Mouse (Mus musculus) liver, adult 2 months (tissue): ENCODE data around the gene Ldhc. TPM values are rescaled to one million over a fixed set of nuclear protein-coding genes. Genes with fewer than 3 reads are reported as not detected.
A peak's percentile ranks its signal among the peaks of the same experiment; 100 is the strongest.

Experiments used
- DNase-seq: peaks from one replicate; pipeline ENCODE4 v3.0.0-alpha.2; 2011; ENCODE audit warnings: low read depth, low spot score; ENCODE audit errors: extremely low read depth
- H3K27ac ChIP-seq: fragments of 200-500 bp; replicated peaks from 2 replicates; pipeline ENCODE4 v1.5.1; 2012; ENCODE audit warnings: low read depth, mild to moderate bottlenecking, control low read depth, inconsistent platforms, low read length; ENCODE audit not compliant: insufficient read depth
- H3K27me3 ChIP-seq: fragments of 200-500 bp; 2 replicates; pipeline ENCODE4 v1.6.1; 2012; ENCODE audit warnings: mild to moderate bottlenecking, moderate library complexity, low read length, inconsistent platforms; ENCODE audit not compliant: control insufficient read depth, insufficient read depth
- H3K36me3 ChIP-seq: fragments of 200-500 bp; 2 replicates; pipeline ENCODE4 v1.6.1; 2012; ENCODE audit warnings: low read length, inconsistent platforms; ENCODE audit not compliant: control insufficient read depth, insufficient read depth
- H3K4me1 ChIP-seq: fragments of 200-500 bp; 2 replicates; pipeline ENCODE4 v1.6.1; 2011; ENCODE audit warnings: low read length; ENCODE audit not compliant: control insufficient read depth, insufficient read depth
- H3K4me3 ChIP-seq: fragments of 200-500 bp; 2 replicates; pipeline ENCODE4 v1.5.1; 2011; ENCODE audit warnings: low read depth, mild to moderate bottlenecking, control low read depth, low read length, moderate library complexity; ENCODE audit not compliant: insufficient read depth
- H3K79me2 ChIP-seq: fragments of 200-500 bp; 2 replicates; pipeline ENCODE4 v1.6.1; 2012; ENCODE audit warnings: inconsistent platforms, mild to moderate bottlenecking, low read length, moderate library complexity; ENCODE audit not compliant: control insufficient read depth, insufficient read depth
- H3K9ac ChIP-seq: fragments of 200-500 bp; 2 replicates; pipeline ENCODE4 v1.6.1; 2012; ENCODE audit warnings: low read depth, mild to moderate bottlenecking, control low read depth, inconsistent platforms, low read length
- CTCF ChIP-seq: fragments of 200-500 bp; IDR thresholded peaks from 2 replicates; pipeline ENCODE4 v1.5.1; 2011; ENCODE audit warnings: low read depth, low read length, control low read depth
- POLR2A ChIP-seq: fragments of 200-500 bp; IDR thresholded peaks from 2 replicates; pipeline ENCODE4 v1.6.1; 2011; ENCODE audit warnings: low read length, control low read depth; ENCODE audit not compliant: insufficient read depth; ENCODE audit errors: extremely low read depth
- WGBS: fragments of 180-500 bp; shearing (Covaris S2); methylation state at CpG from one replicate; pipeline ENCODE4 v1.1.7; 2018; 5-methylcytosine and 5-hydroxymethylcytosine counted together
- polyA plus RNA-seq: library from polyadenylated mRNA; depleted of rRNA; stranded (reverse); fragments of >200 nt; gene quantifications from 2 replicates; pipeline ENCODE4 v1.2.3, GENCODE M21; 2012
- total RNA-seq: library from RNA; depleted of rRNA; stranded (reverse); fragments of >200 nt; gene quantifications from 2 replicates; pipeline ENCODE4 v1.2.3, GENCODE M21; 2014

Gene Ldhc
- total and polyA plus RNA-seq, 2 experiments = not detected

DNA sequence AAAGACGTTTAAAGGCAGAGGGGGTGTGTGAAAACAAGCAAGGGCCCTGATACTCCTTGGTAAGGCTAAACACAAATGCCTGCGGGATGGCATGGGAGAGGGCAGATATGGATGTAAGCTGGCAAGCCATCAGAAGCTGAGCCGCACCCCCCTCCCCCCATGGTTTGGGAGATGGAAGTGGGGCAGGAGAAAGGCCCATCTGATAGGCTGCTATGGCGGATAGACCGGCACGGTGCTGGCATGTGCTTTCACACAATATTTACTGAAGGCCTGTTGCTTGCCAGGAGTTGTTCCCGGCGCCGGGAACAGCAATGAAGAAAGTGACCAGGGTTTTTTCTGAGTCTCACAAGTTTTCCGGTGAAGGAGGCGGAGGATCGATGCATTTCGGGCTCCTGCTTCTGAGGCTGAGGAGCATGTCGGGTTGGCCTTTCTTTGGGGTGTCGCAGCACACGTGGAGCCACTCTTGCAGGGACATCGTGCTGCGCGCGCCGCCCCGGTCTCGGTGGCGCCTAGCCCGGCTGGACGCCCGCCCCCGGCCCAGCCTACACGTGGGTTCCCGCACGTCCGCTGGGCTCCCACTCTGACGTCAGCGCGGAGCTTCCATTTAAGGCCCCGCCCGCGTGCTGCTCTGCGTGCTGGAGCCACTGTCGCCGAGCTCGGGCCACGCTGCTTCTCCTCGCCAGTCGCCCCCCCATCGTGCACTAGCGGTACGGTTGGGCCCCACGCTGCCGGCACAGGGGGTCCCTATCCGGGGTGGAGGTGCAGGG lies 15.6 kb upstream of the Ldhc start:
- Histone ChIP-seq H3K4me1 (peaks cover 29% of the 10 kb centered on the region), H3K36me3 (peaks cover 25% of the 10 kb centered on the region), H3K9ac (peak overlapping the region; percentile 95), H3K4me3 (peak overlapping the region; percentile 89), H3K79me2 (peaks cover 11% of the 10 kb centered on the region; the same call in 1 of the 2 replicates), H3K27me3 (no peaks in the 10 kb centered on the region), H3K27ac (peak overlapping the region; percentile 95)
- TF ChIP-seq POLR2A = peak; percentile 99
- TF ChIP-seq CTCF = no peak
- WGBS = under 1% methylated on average over 51 of the region's 51 CpGs
- peak; percentile 93 for DNase-seq

DNA sequence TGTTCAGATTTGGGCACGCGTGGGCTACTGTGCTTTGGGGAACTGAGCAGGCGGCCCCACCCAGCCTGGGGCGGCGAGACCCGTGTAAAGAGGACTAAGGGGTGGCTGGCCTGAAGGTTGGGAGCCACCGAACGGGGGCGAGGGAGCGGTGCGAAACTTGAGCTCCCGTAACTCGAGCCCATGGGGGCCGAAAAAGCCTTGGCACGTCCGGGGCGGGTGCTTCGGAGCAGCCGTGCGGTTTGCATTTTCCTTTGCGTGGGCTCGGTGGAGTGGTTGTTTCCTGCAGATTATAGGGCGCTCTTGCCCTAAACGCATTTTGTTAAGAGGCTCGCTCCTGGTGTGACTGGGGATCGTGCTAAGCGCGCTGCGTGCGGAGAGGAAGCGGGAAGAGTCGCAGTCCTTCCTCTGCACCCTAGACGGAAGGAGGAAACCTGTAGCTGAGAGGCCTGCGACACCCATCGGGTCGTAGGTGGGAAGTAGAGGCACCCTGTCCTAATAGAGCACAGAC lies 15.0 kb upstream of the Ldhc start:
- DNase-seq = no peak
- under 1% methylated on average over 36 of the region's 36 CpGs for WGBS
- peaks cover 11% of the 10 kb centered on the region; the same call in 1 of the 2 replicates for H3K79me2 ChIP-seq
- peak overlapping the region; percentile 95 for H3K9ac ChIP-seq
- peak overlapping the region; percentile 95 for H3K27ac ChIP-seq
- peaks cover 26% of the 10 kb centered on the region for H3K4me1 ChIP-seq
- TF ChIP-seq POLR2A (0 out of 2 replicates have a peak, but pooled peaks have one; percentile 24), CTCF (no peak)
- no peaks in the 10 kb centered on the region for H3K27me3 ChIP-seq
- peak overlapping the region; percentile 89 for H3K4me3 ChIP-seq
- H3K36me3 ChIP-seq = peaks cover 29% of the 10 kb centered on the region

DNA sequence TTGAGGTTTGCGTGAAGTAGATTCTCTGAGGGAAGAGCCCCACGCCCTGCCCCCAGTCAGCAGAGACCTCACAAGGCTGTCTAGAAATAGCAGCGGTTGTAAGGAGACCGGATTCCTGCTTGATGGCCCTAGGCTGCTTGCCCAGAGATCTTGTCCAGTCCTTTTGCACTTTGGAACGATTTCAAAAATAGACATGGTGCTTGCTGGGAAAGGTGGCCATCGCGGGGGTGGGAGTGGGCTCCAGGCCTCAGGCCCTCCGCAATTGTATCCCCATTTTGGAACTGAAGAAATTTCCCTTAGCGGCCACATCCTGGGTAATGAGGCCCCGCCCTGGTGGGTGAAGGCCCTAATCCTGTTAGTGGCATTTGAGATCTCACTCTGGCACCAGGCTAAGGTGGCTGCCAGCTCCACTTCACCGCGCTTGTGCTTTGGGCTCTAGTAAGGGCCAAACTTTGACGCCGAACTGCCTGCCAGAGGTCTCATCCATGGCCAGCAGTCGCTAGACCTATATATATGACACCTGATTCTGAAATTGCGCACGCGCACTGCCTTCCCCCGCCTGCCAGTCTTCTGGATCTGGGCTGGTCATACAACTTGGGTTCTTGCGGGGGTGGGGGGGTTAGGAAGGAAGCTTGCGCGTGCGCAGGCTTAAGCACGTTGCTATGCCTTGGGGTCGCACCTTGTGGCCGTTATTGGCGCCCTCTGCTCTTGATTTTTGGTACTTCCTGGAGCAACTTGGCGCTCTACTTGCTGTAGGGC lies 14.3 kb upstream of the Ldhc start:
- H3K4me3 ChIP-seq = peak overlapping the region; percentile 89
- peak; percentile 70 for DNase-seq
- under 1% methylated on average over 28 of the region's 28 CpGs for WGBS

DNA sequence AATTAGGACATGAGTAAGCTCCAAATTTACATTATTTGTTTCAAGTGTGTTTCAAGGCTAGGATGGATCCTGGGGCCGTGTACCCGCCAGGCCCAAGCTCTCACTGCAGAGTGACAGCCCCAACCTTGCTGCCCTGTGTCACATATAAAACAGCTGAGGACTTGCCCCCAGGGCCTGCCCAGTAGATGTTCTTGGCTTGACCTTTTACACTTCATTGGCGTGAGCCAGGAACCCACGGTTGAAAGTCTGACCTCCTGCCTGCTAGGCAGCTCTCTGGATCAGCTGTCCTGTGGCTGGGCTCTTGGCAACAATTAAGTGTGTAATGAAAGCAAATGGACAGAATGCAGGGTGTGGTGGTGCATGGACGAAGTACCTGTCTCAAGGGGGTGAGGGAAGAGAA lies 11.7 kb upstream of the Ldhc start:
- Histone ChIP-seq H3K27ac (no peak overlapping the region), H3K27me3 (no peaks in the 10 kb centered on the region), H3K4me1 (peaks cover 18% of the 10 kb centered on the region), H3K36me3 (peaks cover 61% of the 10 kb centered on the region), H3K9ac (no peak overlapping the region), H3K79me2 (peaks cover 11% of the 10 kb centered on the region; the same call in 1 of the 2 replicates), H3K4me3 (no peak overlapping the region)
- TF ChIP-seq POLR2A (no peak), CTCF (no peak)
- peak; percentile 91 for DNase-seq
- WGBS = 25% methylated on average over 5 of the region's 5 CpGs

More for the DNA sequence above, 14.3 kb upstream of the Ldhc start:
- TF ChIP-seq POLR2A = 0 out of 2 replicates have a peak, but pooled peaks have one; percentile 11
- TF ChIP-seq CTCF = peak; percentile 34
- H3K27me3 ChIP-seq = no peaks in the 10 kb centered on the region
- H3K4me1 ChIP-seq = peaks cover 27% of the 10 kb centered on the region
- peak overlapping the region; percentile 95 for H3K9ac ChIP-seq
- peak overlapping the region; percentile 95 for H3K27ac ChIP-seq
- H3K79me2 ChIP-seq = peaks cover 11% of the 10 kb centered on the region; the same call in 1 of the 2 replicates
- peaks cover 36% of the 10 kb centered on the region for H3K36me3 ChIP-seq

DNA sequence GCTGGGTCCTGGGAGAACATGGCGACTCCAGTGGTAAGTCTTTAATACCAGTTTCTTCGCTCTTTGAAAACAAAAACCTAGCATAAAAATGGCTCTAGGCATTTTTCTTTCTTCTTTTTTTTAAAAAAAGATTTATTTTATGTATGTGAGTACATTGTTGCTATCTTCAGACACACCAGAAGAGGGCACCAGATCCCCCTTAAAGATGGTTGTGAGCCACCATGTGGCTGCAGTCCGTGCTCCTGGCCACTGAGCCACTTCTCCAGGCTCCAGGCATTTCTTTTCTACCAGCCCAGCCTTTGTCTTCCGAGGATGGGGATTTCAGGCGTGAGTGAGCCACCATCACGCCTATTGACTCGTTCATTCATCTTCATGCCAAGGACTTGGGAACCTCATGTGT lies 10.0 kb upstream of the Ldhc start:
- no peak overlapping the region for H3K4me3 ChIP-seq
- no peak overlapping the region for H3K27ac ChIP-seq
- H3K9ac ChIP-seq = no peak overlapping the region
- no peak for TF ChIP-seq POLR2A
- no peak for TF ChIP-seq CTCF
- H3K4me1 ChIP-seq = peaks cover 11% of the 10 kb centered on the region
- no peak for DNase-seq
- H3K79me2 ChIP-seq = peaks cover 7% of the 10 kb centered on the region; the same call in 1 of the 2 replicates
- WGBS = 65% methylated on average over 7 of the region's 7 CpGs
- H3K27me3 ChIP-seq = no peaks in the 10 kb centered on the region
- peaks cover 73% of the 10 kb centered on the region for H3K36me3 ChIP-seq
